In the genomic region with DNA sequence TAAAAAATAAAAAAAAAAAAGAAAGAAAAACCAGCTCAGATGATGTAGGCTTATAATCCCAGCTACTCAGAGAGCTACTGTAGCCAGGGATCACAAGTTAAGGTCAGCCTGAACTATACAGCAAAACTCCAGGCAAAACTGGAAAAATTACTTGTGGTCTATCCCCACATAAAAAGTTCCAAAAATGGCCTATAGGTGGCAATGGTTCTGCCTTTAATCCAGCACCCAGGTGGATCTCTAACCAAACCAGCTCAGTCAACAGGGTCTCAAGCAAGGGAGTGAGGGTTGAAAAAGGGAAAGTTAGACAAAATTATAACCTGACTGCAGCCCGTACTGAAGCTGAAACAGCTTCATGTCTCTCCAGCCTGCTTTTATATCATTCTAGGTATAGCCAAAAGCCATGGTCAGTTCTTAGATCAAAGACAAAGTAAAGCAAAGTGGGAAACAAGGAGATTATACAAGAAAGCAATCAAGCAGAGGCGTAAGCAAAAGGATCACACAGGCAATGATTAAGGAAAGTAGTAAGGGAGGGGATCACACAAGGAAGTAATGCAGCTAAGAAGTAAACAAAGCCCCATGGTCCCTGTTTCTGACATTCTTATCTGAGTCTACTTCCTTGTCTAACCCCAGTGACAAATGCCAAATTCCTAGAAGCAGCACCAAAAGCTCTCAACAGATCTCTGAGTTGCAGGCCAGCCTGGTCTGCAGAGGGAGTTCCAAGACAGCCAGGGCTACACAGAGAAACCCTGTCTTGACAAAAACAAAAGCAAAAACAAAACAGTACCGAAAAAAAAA, we compare ENCODE assay signal across 8 mouse cellular contexts. TPM values are rescaled to one million over a fixed set of nuclear protein-coding genes. Genes with fewer than 3 reads are reported as not detected.
DNase-seq lines count a peak whose midpoint lies in the region; ATAC-seq and TF ChIP-seq lines count a peak whose summit lies in the region.
"Had no signal": no experiment of that assay in that cellular context is flagged by ENCODE, and none has a peak within 500 bp of the region (broad histone marks: within the 10 kb centered on the region; RNA-seq: fewer than 3 reads in every experiment).

No protein-coding gene starts in this region.

- H3K9ac ChIP-seq in intestine, embryonic 16.5 days (ENCODE audit: low read depth, low read length): no peak overlapping the region

- intact Hi-C loops in left cerebral cortex, adult 2 months (cut with DNase I): no loop called here

- H3K27me3 ChIP-seq in E14TG2a.4 (ENCODE audit: insufficient read depth, low read length): peaks cover 5% of the 10 kb centered on the region
- H3K27me3 ChIP-seq in intestine, embryonic 16.5 days (replicated peaks; ENCODE audit: control insufficient read depth, insufficient read depth, low read length): no peaks in the 10 kb centered on the region

- no peaks in the 10 kb centered on the region for H3K4me1 ChIP-seq in E14TG2a.4 (replicated peaks; ENCODE audit: low read depth, low read length)
- no peaks in the 10 kb centered on the region for H3K4me1 ChIP-seq in intestine, embryonic 16.5 days (ENCODE audit: control insufficient read depth, insufficient read depth, low read length)

- ATAC-seq in intestine, embryonic 16.5 days: peak; percentile 56
- ATAC-seq in erythroid progenitor cell, adult 5-6 weeks (replicated peaks; ENCODE audit: low FRiP score, poor library complexity, severe bottlenecking): no peak

- no peak overlapping the region for H3K4me3 ChIP-seq in left cerebral cortex, adult 2 months
- no peak overlapping the region for H3K4me3 ChIP-seq in E14TG2a.4 (replicated peaks; ENCODE audit: low read length)
- H3K4me3 ChIP-seq in intestine, embryonic 16.5 days (ENCODE audit: low read length): no peak overlapping the region
- H3K4me3 ChIP-seq: erythroblast, embryonic 14.5 days had no signal

- DNase-seq in left cerebral cortex, adult 2 months (ENCODE audit: extremely low spot score in 1 of 2, low spot score in 2 of 2): no peak
- DNase-seq in left cerebral cortex, adult 11 months (ENCODE audit: low spot score): no peak
- DNase-seq in ZHBTc4 (ENCODE audit: low read depth, low spot score): peak; percentile 46
- no peak for DNase-seq in ovary, adult 18-20 months (ENCODE audit: low spot score)

- H3K36me3 ChIP-seq in E14TG2a.4 (ENCODE audit: insufficient read depth, low read length): no peaks in the 10 kb centered on the region
- H3K36me3 ChIP-seq in intestine, embryonic 16.5 days (ENCODE audit: control insufficient read depth, insufficient read depth, low read length): no peaks in the 10 kb centered on the region

- peak; percentile 53 for TF ChIP-seq CTCF in left cerebral cortex, adult 2 months (IDR thresholded peaks at IDR 0.05)
- TF ChIP-seq CTCF in E14TG2a.4 (conservative IDR thresholded peaks at IDR 0.05; ENCODE audit: low read length): peak; percentile 68

- WGBS in intestine, embryonic 16.5 days: 63% methylated on average over 3 of the region's 3 CpGs

- H3K27ac ChIP-seq in left cerebral cortex, adult 2 months: no peak overlapping the region
- H3K27ac ChIP-seq in intestine, embryonic 16.5 days (ENCODE audit: low read length): no peak overlapping the region

- H3K4me2 ChIP-seq in intestine, embryonic 16.5 days (ENCODE audit: low read depth, low read length): no peak overlapping the region

- peaks cover 27% of the 10 kb centered on the region for H3K9me3 ChIP-seq in E14TG2a.4 (ENCODE audit: low read length)
- H3K9me3 ChIP-seq in intestine, embryonic 16.5 days (ENCODE audit: control insufficient read depth, low read length): no peaks in the 10 kb centered on the region

RNA-seq across cellular contexts. Expression of gene Ces2b, which starts 41.3 kb away (rescaled TPM):
- under 1 TPM in 1 of 2 experiments, not detected in 1; 0.18 TPM for total RNA-seq in left cerebral cortex, adult 2 months (2021)
- 0.92 and 0.95 TPM in 2 replicates for polyA plus RNA-seq in intestine, embryonic 16.5 days (2015; fragmentation: Nextera tagmentation; extraction: Ambion mirVana)
- total RNA-seq in erythroid progenitor cell, adult 5-6 weeks (2015; ENCODE audit: low replicate concordance): not detected in 2 replicates
- total RNA-seq in erythroid progenitor cell, adult 5-6 weeks (2017; ENCODE audit: low replicate concordance): not detected in 2 replicates
- polyA plus RNA-seq: erythroblast, embryonic 14.5 days had no signal

RNA-seq across cellular contexts. Expression of gene Ces2a, which starts 56.3 kb away (rescaled TPM):
- total RNA-seq in left cerebral cortex, adult 2 months (2021): not detected
- 8.0 and 8.7 TPM in 2 replicates for polyA plus RNA-seq in intestine, embryonic 16.5 days (2015; fragmentation: Nextera tagmentation; extraction: Ambion mirVana)
- not detected in 2 replicates for total RNA-seq in erythroid progenitor cell, adult 5-6 weeks (2015; ENCODE audit: low replicate concordance)
- not detected in 2 replicates for total RNA-seq in erythroid progenitor cell, adult 5-6 weeks (2017; ENCODE audit: low replicate concordance)
- polyA plus RNA-seq: erythroblast, embryonic 14.5 days had no signal

RNA-seq across cellular contexts. Expression of gene Ces2c, which starts 56.8 kb away (rescaled TPM):
- not detected for total RNA-seq in left cerebral cortex, adult 2 months (2021)
- 2.5 and 2.7 TPM in 2 replicates for polyA plus RNA-seq in intestine, embryonic 16.5 days (2015; fragmentation: Nextera tagmentation; extraction: Ambion mirVana)
- total RNA-seq in erythroid progenitor cell, adult 5-6 weeks (2015; ENCODE audit: low replicate concordance): not detected in 2 replicates
- not detected in 2 replicates for total RNA-seq in erythroid progenitor cell, adult 5-6 weeks (2017; ENCODE audit: low replicate concordance)
- polyA plus RNA-seq: erythroblast, embryonic 14.5 days had no signal
